Comparison of ENCODE assay signal across 32 mouse cellular contexts in the genomic region with DNA sequence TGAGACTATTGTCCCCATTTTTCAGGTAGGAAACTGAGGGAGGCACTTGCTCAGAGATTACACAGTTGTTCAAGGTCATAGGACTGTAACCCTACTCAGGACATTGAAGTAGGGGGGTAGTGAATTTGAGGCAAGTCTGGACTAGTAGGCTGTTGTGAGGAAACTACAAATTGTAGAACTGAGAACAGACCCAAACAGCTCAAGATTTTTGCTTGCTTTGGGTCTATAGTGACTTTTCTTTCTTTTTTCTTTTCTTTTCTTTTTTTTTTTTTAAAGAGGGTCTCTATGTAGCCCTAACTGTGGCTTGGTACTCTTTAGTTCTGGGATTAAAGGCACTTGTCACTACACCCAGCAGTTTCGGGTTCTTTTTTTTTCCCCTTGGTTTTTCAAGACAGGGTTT. TPM values are rescaled to one million over a fixed set of nuclear protein-coding genes. Genes with fewer than 3 reads are reported as not detected.
"Had no signal": no experiment of that assay in that cellular context is flagged by ENCODE, and none has a peak within 500 bp of the region (broad histone marks: within the 10 kb centered on the region; RNA-seq: fewer than 3 reads in every experiment).

No protein-coding gene starts in this region.

- H3K36me3 ChIP-seq: heart, embryonic 15.5 days had no signal

- H3K27me3 ChIP-seq: heart, embryonic 13.5 days; heart, embryonic 15.5 days; hindbrain, embryonic 12.5 days; intestine, embryonic 15.5 days; limb, embryonic 13.5 days; limb, embryonic 15.5 days had no signal

- ATAC-seq: hindbrain, embryonic 16.5 days; inflammation-experienced regulatory T-cells, adult 6 months; intestine, embryonic 15.5 days; intestine, postnatal 0 days had no signal

- H3K4me2 ChIP-seq: heart, embryonic 11.5 days; heart, embryonic 13.5 days; heart, embryonic 15.5 days; hindbrain, embryonic 12.5 days; hindbrain, embryonic 14.5 days; intestine, embryonic 15.5 days; limb, embryonic 13.5 days; limb, embryonic 15.5 days; liver, embryonic 11.5 days had no signal

- DNase-seq: gastrocnemius, postnatal 14 days; gastrocnemius, postnatal 36 days; heart, adult 11 months; heart, adult 2 months; heart, postnatal 14 days; heart, postnatal 36 days; kidney, adult 18-20 months; kidney, adult 8-10 months; kidney, postnatal 14 days; kidney, postnatal 36 days; layer of hippocampus, adult 9-11 months; layer of hippocampus, postnatal 36 days; left cerebral cortex, postnatal 4 days had no signal

- H3K27ac ChIP-seq: heart, adult 2 months; heart, embryonic 13.5 days; heart, embryonic 15.5 days; hindbrain, embryonic 10.5 days; hindbrain, embryonic 12.5 days; hindbrain, embryonic 14.5 days; intestine, embryonic 15.5 days; kidney, postnatal 0 days; limb, embryonic 13.5 days; limb, embryonic 15.5 days had no signal

- H3K4me3 ChIP-seq: heart, adult 2 months; heart, embryonic 13.5 days; heart, embryonic 15.5 days; hindbrain, embryonic 10.5 days; hindbrain, embryonic 12.5 days; intestine, embryonic 15.5 days; limb, embryonic 13.5 days; limb, embryonic 15.5 days had no signal

- H3K9me3 ChIP-seq: heart, embryonic 13.5 days; heart, embryonic 15.5 days; hindbrain, embryonic 10.5 days; hindbrain, embryonic 12.5 days; intestine, embryonic 15.5 days; limb, embryonic 13.5 days; limb, embryonic 15.5 days had no signal

- H3K9ac ChIP-seq: heart, embryonic 13.5 days; heart, embryonic 15.5 days; hindbrain, embryonic 12.5 days; hindbrain, embryonic 14.5 days; intestine, embryonic 15.5 days; limb, embryonic 13.5 days; limb, embryonic 15.5 days had no signal

RNA-seq across cellular contexts. Expression of a gene that starts 12.9 kb away (rescaled TPM):
- polyA plus RNA-seq: gonadal fat pad, adult 2 months; heart, adult 2 months; heart, embryonic 11.5 days; heart, embryonic 13.5 days; heart, embryonic 15.5 days; heart, postnatal 0 days; hindbrain, embryonic 10.5 days; hindbrain, embryonic 12.5 days; hindbrain, embryonic 14.5 days; hindbrain, embryonic 16.5 days; inflammation-experienced regulatory T-cells, adult 6 months; intestine, embryonic 15.5 days; intestine, postnatal 0 days; kidney, embryonic 14.5 days; kidney, postnatal 0 days; large intestine, adult 2 months; limb, embryonic 11.5 days; limb, embryonic 13.5 days; limb, embryonic 15.5 days; liver, embryonic 11.5 days had no signal
